Mouse (Mus musculus): ENCODE results near the gene Olfr948. TPM values are rescaled to one million over a fixed set of nuclear protein-coding genes. Genes with fewer than 3 reads are reported as not detected.

Gene Olfr948
- polyA plus RNA-seq (2015; fragmentation: Nextera tagmentation; extraction: Ambion mirVana): not detected in 2 replicates

- no peaks in the 10 kb centered on the region for H3K36me3 ChIP-seq
- no peaks in the 10 kb centered on the region for H3K4me1 ChIP-seq (replicated peaks)
- H3K27ac ChIP-seq: no peak within 1 kb of the TSS
- no peak for DNase-seq
- no peak within 1 kb of the TSS for H3K4me2 ChIP-seq
- H3K4me3 ChIP-seq (replicated peaks): no peak within 1 kb of the TSS
- H3K9ac ChIP-seq: no peak within 1 kb of the TSS
- ATAC-seq (ENCODE audit: low read depth): no peak
- H3K27me3 ChIP-seq: no peaks in the 10 kb centered on the region
- H3K9me3 ChIP-seq (replicated peaks): no peaks in the 10 kb centered on the region
These were observed at the start of gene Olfr948 for GRCm38 (mm10) chr9:39325945-39326344. Gene Olfr948, minus strand, starts transcription at chr9:39326045.

GRCm38 (mm10) chr9:39287136-39287535, 38.7 kb downstream of the Olfr948 start:
- no peak overlapping the region for H3K4me3 ChIP-seq (replicated peaks)
- H3K9ac ChIP-seq: no peak overlapping the region
- H3K36me3 ChIP-seq: no peaks in the 10 kb centered on the region
- H3K4me1 ChIP-seq (replicated peaks): no peaks in the 10 kb centered on the region
- no peaks in the 10 kb centered on the region for H3K9me3 ChIP-seq (replicated peaks)
- no peaks in the 10 kb centered on the region for H3K27me3 ChIP-seq
- no peak overlapping the region for H3K4me2 ChIP-seq
- DNase-seq (no peak), ATAC-seq (ENCODE audit: low read depth) (no peak)
- 60% methylated on average over 2 of the region's 2 CpGs for WGBS (ENCODE audit: insufficient replicate concordance)
- no peak overlapping the region for H3K27ac ChIP-seq

- no peaks in the 10 kb centered on the region for H3K4me1 ChIP-seq (replicated peaks)
- H3K36me3 ChIP-seq: no peaks in the 10 kb centered on the region
- 68% methylated on average over 3 of the region's 3 CpGs for WGBS (ENCODE audit: insufficient replicate concordance)
- no peak within 1 kb of the TSS for H3K4me3 ChIP-seq (replicated peaks)
- H3K4me2 ChIP-seq: no peak within 1 kb of the TSS
- no peak for DNase-seq
- ATAC-seq (ENCODE audit: low read depth): no peak
- no peaks in the 10 kb centered on the region for H3K9me3 ChIP-seq (replicated peaks)
- no peaks in the 10 kb centered on the region for H3K27me3 ChIP-seq
- no peak within 1 kb of the TSS for H3K27ac ChIP-seq
- no peak within 1 kb of the TSS for H3K9ac ChIP-seq
These were observed 49.1 kb downstream of the Olfr948 start, which contains the start of gene Olfr945 for GRCm38 (mm10) chr9:39276718-39277117. Gene Olfr945, minus strand, starts transcription at chr9:39276818.

Other genes with a start within 250 kb of the Olfr948 start
- not detected in 2 replicates for gene Olfr938, start 247.2 kb downstream of the Olfr948 start, polyA plus RNA-seq (2015; fragmentation: Nextera tagmentation; extraction: Ambion mirVana)
- gene Olfr27, start 197.9 kb downstream of the Olfr948 start, polyA plus RNA-seq (2015; fragmentation: Nextera tagmentation; extraction: Ambion mirVana): not detected in 2 replicates
- gene Olfr943, start 159.7 kb downstream of the Olfr948 start, polyA plus RNA-seq (2015; fragmentation: Nextera tagmentation; extraction: Ambion mirVana): not detected in 2 replicates
- gene Olfr944, start 124.1 kb downstream of the Olfr948 start, polyA plus RNA-seq (2015; fragmentation: Nextera tagmentation; extraction: Ambion mirVana): not detected in 2 replicates
- gene Olfr1537, start 76.1 kb downstream of the Olfr948 start, polyA plus RNA-seq (2015; fragmentation: Nextera tagmentation; extraction: Ambion mirVana): not detected in 2 replicates
- not detected in 2 replicates for gene Olfr945, start 49.2 kb downstream of the Olfr948 start, polyA plus RNA-seq (2015; fragmentation: Nextera tagmentation; extraction: Ambion mirVana)
- gene Olfr951, start 61.4 kb upstream of the Olfr948 start, polyA plus RNA-seq (2015; fragmentation: Nextera tagmentation; extraction: Ambion mirVana): not detected in 2 replicates
- gene Olfr952, start 101.1 kb upstream of the Olfr948 start, polyA plus RNA-seq (2015; fragmentation: Nextera tagmentation; extraction: Ambion mirVana): not detected in 2 replicates
- not detected in 2 replicates for gene Olfr954, start 130.7 kb upstream of the Olfr948 start, polyA plus RNA-seq (2015; fragmentation: Nextera tagmentation; extraction: Ambion mirVana)
- not detected in 2 replicates for gene Olfr955, start 145.9 kb upstream of the Olfr948 start, polyA plus RNA-seq (2015; fragmentation: Nextera tagmentation; extraction: Ambion mirVana)
- not detected in 2 replicates for gene Olfr44, start 167.9 kb upstream of the Olfr948 start, polyA plus RNA-seq (2015; fragmentation: Nextera tagmentation; extraction: Ambion mirVana)
- gene Olfr957, start 189.8 kb upstream of the Olfr948 start, polyA plus RNA-seq (2015; fragmentation: Nextera tagmentation; extraction: Ambion mirVana): not detected in 2 replicates
- gene Olfr958, start 228.0 kb upstream of the Olfr948 start, polyA plus RNA-seq (2015; fragmentation: Nextera tagmentation; extraction: Ambion mirVana): not detected in 2 replicates
- not detected in 2 replicates for gene Olfr959, start 249.5 kb upstream of the Olfr948 start, polyA plus RNA-seq (2015; fragmentation: Nextera tagmentation; extraction: Ambion mirVana)